Mouse (Mus musculus) ES-Bruce4 (cell line): Measurements from ENCODE around the gene Scgb1c1.

Source experiments
- CTCF ChIP-seq: IDR thresholded peaks from one replicate; pipeline ENCODE4 v1.8.1; 2011; ENCODE audit warnings: low read depth, low read length
- EP300 ChIP-seq: IDR thresholded peaks from 2 replicates; pipeline ENCODE4 v1.6.1; 2011; ENCODE audit warnings: low read depth, low read length; ENCODE audit not compliant: insufficient read depth

DNA sequence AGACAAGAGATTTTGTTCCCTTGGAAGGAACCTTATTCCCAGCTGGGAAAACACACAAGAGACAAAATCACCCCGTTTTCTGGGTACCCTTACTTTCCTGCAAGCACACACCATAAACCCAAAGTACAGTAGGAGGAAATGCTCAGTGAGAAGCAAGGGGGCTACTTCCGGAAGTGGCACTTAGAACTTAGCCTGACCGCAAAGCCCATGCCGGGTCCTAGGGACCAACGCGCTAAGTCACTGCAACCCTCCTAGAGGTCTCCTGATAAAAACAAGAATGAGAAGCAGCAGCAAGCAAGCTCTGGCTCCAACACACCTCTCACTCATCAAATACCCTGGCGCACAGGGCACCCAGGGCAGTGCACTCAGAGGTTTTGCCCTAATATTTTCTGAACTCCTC is 34.0 kb downstream of the Scgb1c1 start:
- TF ChIP-seq CTCF, result no peak
- no peak for TF ChIP-seq EP300
